Mouse (Mus musculus) 416B (cell line): ENCODE measurements around the gene Pitpnm1.

Experiments used
- DNase-seq: peaks from one replicate; pipeline ENCODE4 v3.0.0; 2011; ENCODE audit warnings: low read depth

Gene Pitpnm1

DNA sequence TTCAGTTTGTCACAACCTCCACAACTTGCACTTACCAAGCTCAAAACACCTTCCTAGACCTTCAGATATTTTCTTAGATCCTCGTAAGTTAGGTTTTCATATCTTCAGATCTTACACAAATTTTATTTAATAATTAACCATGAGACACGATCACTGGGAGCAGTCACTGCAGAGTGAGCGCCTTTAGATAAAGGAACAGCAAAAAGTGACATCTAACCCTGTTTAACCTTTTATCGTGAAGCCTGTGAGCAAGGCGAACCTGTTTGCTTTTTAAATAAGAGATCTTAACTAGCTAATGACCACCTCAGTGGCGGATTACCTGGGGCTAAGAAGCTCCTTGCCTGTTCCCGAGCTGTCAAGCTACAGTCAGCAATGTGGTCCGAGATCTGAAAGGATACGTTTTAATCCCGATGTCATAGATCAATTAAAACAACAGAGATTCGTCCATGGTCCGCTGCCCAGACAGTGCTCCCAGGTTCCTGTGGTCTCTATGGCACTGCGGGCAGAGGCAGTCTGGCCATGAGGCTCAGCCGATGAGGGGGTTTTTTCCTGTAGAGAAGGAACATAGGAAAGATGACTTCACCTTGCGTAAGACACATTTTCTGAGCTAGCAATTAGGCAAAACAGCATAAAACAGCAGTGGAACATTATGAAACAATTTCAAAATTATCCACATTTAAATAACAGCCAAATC, 30.9 kb upstream of the Pitpnm1 start:
- DNase-seq = no peak

DNA sequence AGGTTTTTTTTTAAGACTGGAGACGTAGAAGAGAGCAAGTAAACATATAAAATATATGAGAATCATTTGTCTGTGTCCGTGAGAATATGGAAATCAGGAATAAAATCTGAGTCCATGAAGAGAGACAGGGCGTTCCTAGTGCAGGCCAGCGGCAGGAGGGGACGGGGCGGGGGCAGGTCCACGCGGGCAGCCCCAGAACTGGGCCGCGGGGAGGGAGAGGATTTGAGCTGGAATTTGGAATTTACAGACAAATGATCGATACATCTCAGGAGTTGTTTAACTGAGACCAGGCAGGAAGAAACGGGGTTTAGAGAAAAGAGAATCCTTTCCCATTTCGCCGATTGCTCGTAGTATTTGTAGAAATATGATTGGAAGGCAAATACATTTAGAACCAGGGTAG, 29.5 kb upstream of the Pitpnm1 start:
- DNase-seq = no peak

GRCm38 (mm10) chr19:4070756-4071155, 29.0 kb upstream of the Pitpnm1 start:
- DNase-seq = no peak

GRCm38 (mm10) chr19:4071406-4071805, 28.4 kb upstream of the Pitpnm1 start:
- DNase-seq = no peak

GRCm38 (mm10) chr19:4072706-4073424, 26.9 kb upstream of the Pitpnm1 start:
- DNase-seq = no peak

- DNase-seq = no peak
These were observed 24.3 kb upstream of the Pitpnm1 start for GRCm38 (mm10) chr19:4075531-4075930.

GRCm38 (mm10) chr19:4079594-4079993, 20.2 kb upstream of the Pitpnm1 start:
- no peak for DNase-seq

DNA sequence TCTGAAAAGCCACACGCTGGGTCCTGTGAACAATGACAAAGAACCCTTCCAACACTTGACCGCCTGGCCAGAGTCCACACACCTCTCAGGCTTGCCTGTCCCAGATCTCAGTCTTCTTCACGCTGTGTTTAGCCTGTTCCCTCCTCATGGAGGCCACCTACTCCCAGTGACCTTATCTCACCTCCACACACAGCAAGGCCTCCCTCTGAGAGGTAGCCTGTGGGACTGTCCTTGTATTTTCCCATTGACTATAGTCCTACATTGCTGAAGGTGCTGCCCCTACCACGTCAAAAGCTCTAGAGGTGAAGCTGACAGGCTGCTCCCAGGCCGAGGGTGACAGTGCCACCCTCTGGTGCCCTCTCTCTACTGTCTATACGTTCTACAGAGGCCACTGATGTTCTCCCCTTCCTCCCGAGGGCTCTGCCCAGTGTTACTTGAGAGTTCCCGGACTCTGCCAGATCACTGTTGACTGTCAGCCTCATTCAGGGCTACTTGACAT, 19.2 kb upstream of the Pitpnm1 start:
- peak; percentile 44 for DNase-seq

DNA sequence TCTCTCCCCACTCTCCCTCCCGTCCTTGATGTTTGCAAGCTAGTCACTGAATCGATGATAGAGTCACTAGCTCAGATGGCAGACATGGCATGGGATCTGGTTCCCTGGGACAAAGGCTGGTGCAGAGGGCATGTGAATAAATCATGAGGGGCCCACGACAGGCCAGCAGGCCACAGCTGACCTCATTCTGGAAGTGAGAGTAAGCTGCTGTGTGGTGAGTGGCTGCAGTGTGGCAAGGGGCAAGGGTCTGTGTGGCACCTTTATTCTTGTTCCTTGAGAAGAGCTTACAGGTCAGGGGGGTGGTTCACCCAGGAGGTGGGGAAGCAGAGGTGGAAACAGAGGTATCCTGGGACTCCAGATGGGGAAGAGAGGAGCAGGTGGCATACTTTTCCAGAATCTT, 18.4 kb upstream of the Pitpnm1 start, which contains the start of gene Cabp2:
Cabp2 (plus strand) TSS at position 185 of the 400 bp plus-strand sequence.
- no peak for DNase-seq

DNA sequence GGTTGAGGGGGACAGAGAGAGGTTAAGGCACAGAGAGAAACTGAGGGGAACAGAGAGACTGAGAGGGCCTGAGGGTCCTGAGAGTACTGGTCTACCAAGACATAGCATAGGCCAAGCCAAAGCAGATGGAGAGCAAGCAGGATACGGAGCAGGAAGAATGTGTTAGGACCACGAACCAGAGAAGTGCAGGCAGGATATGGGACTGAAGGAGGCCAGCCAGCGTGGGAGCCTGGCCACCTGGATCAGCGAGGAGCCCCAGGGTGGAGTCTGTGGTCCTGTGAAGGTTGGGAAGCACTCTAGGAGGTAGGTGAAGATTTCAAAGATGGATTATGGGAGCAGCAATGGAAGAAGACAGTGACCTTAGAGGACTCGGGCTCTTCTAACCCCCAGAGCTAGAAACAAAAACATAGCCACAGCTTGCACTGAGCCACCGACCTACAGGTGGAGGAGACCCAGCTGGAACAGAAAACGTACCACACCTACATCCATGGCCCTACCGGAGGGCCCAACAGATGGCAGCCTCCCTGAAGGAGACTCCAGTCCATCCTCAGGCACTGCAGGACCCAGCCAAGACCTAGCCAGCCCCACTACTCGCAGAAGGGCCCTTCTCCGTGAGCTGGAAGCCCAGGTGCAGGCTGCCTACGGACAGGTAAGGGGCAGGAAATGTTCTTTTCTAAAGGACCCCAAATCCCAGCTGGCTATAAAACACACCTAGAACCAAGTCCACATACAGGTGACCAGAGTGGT, 17.4 kb upstream of the Pitpnm1 start:
- DNase-seq = no peak

- no peak for DNase-seq
These were observed 16.5 kb upstream of the Pitpnm1 start for GRCm38 (mm10) chr19:4083316-4083715.

DNA sequence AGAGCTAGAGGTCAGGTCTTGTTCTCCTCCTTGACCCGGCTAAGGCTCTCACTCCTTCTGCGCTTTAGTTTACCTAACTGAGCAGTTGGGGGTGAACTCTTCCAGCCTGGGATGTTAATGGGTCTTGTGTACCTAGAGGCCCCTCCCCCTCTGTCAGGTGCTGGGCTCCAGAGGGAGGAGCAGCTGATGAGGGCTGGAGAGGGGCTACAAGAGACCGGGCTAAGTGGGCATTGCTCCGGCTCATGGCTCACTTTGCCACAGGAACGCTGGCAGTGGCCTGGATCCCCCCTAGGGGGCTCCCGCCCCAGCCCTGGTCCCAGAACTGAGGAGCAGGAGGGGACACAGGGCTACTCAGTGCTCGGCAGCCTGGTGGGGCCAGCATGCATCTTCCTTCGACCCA, 16.0 kb upstream of the Pitpnm1 start:
- no peak for DNase-seq

GRCm38 (mm10) chr19:4084984-4085383, 14.8 kb upstream of the Pitpnm1 start:
- peak; percentile 53 for DNase-seq

GRCm38 (mm10) chr19:4086156-4086555, 13.6 kb upstream of the Pitpnm1 start:
- no peak for DNase-seq

DNA sequence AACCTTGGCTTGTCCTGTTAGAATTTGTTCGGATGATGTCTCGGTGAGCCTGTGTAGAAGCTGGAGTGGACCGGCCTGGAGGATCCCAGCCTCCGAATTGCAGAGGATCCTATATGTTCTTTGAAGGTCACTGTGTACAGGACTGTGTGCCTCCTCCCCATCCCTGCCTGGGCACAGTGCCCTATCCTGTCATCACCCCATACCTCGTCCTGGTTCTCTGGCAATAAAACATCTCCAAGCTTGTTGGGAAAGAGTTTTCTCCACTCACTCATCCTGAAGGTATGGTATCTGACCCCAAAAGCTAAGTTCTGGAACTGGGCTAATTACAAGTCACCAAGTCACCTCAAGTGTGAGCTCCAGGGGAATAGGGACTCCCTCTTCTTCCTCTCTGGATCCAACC, 12.7 kb upstream of the Pitpnm1 start:
- DNase-seq = no peak

GRCm38 (mm10) chr19:4088146-4088545, 11.7 kb upstream of the Pitpnm1 start:
- DNase-seq = no peak

GRCm38 (mm10) chr19:4089128-4089527, 10.7 kb upstream of the Pitpnm1 start:
- no peak for DNase-seq

GRCm38 (mm10) chr19:4090446-4090845, 9.4 kb upstream of the Pitpnm1 start:
- DNase-seq = peak; percentile 51

DNA sequence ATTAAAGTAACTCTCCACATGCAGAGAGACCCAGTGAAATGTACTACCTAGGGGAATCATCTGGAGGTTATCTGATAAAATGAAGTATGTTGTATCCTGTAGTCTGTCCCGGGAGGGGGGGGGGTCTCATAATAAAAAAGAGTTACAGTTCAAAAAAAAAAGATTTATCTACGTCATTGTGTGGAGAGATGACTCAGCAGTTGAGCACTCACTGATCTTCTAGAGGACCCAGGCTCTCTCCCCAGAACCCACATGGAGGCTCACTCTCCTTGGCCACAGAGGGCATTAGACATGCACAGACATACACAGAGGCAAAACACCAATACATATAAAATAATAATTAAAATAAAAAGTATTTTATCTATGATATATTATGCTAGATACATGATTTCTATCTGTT, 8.4 kb upstream of the Pitpnm1 start:
- no peak for DNase-seq

DNA sequence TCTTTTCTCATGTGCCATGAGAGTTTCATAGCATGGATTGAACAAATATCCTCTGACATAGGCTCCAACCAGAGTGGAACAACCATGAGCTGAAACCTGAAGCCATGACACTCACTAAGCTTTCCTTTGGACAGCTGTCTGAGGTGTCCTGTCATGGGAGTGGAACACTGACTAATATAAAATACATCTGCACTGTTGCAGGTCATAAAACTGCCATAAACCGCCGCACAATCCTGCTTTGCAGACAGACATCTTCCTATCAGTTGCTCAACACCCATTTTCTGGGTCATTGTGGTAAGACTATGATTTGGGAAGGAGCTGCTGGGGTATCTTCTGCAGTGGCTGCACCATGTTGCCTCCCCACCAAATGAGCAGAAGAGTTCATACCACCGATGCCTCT, 7.0 kb upstream of the Pitpnm1 start:
- DNase-seq = peak; percentile 48

- DNase-seq = peak; percentile 41
These were observed 6.0 kb upstream of the Pitpnm1 start for GRCm38 (mm10) chr19:4093772-4094171.

DNA sequence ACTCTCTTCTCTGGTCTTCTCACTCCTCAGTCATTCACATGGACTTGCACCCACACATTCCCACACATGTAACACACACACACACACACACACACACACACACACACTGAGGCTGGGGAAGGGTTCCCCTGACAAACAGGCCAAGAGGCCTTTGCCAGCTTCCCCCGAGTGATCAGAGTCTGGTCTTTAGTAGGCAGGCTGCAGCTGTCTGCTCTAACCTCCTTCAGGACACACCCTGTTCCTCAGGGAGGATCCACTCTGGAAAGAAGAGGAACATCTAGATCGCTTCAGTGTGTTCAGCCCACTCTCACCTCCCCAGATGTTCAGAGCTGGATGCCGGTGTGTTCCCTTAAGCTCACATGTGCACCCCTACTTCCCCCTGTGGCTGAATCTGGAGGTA, 5.5 kb upstream of the Pitpnm1 start:
- DNase-seq = no peak
